Mouse (Mus musculus): ENCODE results near the gene Gm11938. TPM values are rescaled to one million over a fixed set of nuclear protein-coding genes. Genes with fewer than 3 reads are reported as not detected.

The Gm11938 gene
- total RNA-seq, 1 experiment = not detected

DNA sequence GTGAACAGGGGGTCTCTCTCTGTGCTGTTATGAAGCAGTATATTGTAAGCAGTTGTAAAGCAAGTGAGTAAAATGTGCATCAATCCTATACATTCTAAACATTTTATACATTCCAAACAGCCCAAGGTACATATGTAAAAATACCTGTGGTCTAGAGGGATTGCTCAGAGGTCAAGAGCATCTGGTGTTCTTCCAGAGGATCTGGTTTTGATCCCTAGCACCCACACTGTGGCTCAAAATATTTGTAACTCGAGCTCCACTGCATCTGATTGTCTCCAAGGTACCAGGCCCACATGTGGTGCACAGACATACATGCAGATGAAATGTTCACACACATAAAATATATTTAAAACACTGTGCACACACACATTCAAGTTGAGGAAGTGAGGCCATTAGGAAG is 37.8 kb upstream of the Gm11938 start:
- no peak overlapping the region for H3K27ac ChIP-seq (ENCODE audit: insufficient read depth, low read depth, low read length, poor library complexity, severe bottlenecking)
- H3K9me3 ChIP-seq (ENCODE audit: control insufficient read depth, insufficient read depth, low read depth, low read length) = no peaks in the 10 kb centered on the region
- H3K9ac ChIP-seq (ENCODE audit: insufficient read depth, low read depth, low read length, poor library complexity, severe bottlenecking) = no peak overlapping the region
- no peak for TF ChIP-seq ZNF384 (IDR thresholded peaks at IDR 0.05; ENCODE audit: low read depth, low read length)
- no peak for TF ChIP-seq ZC3H11A (IDR thresholded peaks at IDR 0.05; ENCODE audit: borderline replicate concordance, low read depth, low read length)
- TF ChIP-seq HCFC1 (IDR thresholded peaks at IDR 0.05; ENCODE audit: borderline replicate concordance, insufficient read depth, low read length) = no peak
- TF ChIP-seq MAFK (IDR thresholded peaks at IDR 0.05; ENCODE audit: insufficient read depth, low read depth, low read length) = no peak
- no peak for TF ChIP-seq CHD2 (IDR thresholded peaks at IDR 0.05; ENCODE audit: low read depth, low read length)
- no peak overlapping the region for H3K4me3 ChIP-seq (ENCODE audit: insufficient read depth in 1 of 2, low read depth in 1 of 2, low read length in 2 of 2, poor library complexity in 1 of 2, severe bottlenecking in 1 of 2)
- H3K36me3 ChIP-seq (ENCODE audit: control insufficient read depth, insufficient read depth, low read length, poor library complexity, severe bottlenecking) = no peaks in the 10 kb centered on the region
- DNase-seq (ENCODE audit: low read depth, low spot score) = no peak
- in situ Hi-C loops (cut with MboI; ENCODE audit: low sequenced_read_pairs in 2 of 2, unreplicated experiment in 2 of 2) = no loop called here
- no peaks in the 10 kb centered on the region for H3K4me1 ChIP-seq (ENCODE audit: control insufficient read depth in 2 of 2, insufficient read depth in 2 of 2, low read length in 2 of 2, poor library complexity in 1 of 2)

DNA sequence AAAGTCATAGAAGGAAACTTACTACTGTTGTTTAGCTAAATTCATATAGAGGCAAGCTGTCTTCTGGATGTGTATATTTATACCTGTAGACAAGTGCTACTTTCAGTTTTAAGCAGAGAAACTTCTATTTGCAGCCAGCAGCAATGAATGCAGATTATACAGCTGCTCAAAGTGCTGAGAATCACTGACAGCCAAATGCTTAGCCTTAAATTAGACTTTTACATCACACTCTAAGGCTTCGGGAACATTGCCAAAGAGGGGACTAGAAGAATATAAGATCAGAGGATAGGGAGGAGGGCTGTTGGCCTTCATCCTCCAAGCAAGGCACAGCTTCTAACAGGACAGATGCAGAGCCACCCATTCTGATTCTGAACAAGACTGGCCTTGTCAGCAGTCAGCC is 34.0 kb upstream of the Gm11938 start:
- DNase-seq (ENCODE audit: low read depth, low spot score) = no peak

DNA sequence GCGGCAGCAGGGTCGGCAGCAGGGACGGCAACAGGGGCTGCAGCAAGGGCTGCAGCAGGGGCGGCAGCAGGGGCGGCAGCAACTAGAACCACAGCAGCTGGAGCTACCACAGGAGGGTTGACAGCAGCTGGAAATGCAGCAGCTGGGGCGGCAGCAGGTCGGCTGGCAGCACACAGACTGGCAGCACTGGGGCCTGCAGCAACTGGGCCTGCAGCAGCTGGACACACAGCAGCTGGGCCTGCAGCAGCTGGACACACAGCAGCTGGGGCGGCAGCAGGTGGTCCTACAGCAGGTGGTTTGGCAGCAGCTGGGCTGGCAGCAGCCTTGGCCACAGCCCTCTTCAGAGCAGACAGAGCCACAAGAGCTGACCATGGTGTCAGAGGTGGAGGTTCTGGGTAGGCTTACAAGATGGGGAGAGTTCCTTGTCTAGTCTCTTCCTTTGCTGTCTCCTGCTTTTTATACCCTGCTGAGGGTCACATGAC is 31.6 kb upstream of the Gm11938 start, which contains the start of gene Krtap4-2:
Gene Krtap4-2, minus strand, starts transcription at position 432 of the 482 bp plus-strand sequence.
- Histone ChIP-seq H3K27ac (ENCODE audit: insufficient read depth, low read depth, low read length, poor library complexity, severe bottlenecking) (no peak within 1 kb of the TSS), H3K4me1 (ENCODE audit: control insufficient read depth in 2 of 2, insufficient read depth in 2 of 2, low read length in 2 of 2, poor library complexity in 1 of 2) (no peaks in the 10 kb centered on the region), H3K9ac (ENCODE audit: insufficient read depth, low read depth, low read length, poor library complexity, severe bottlenecking) (no peak within 1 kb of the TSS), H3K9me3 (ENCODE audit: control insufficient read depth, insufficient read depth, low read depth, low read length) (no peaks in the 10 kb centered on the region), H3K4me3 (ENCODE audit: insufficient read depth in 1 of 2, low read depth in 1 of 2, low read length in 2 of 2, poor library complexity in 1 of 2, severe bottlenecking in 1 of 2) (no peak within 1 kb of the TSS), H3K36me3 (ENCODE audit: control insufficient read depth, insufficient read depth, low read length, poor library complexity, severe bottlenecking) (no peaks in the 10 kb centered on the region)
- no peak for DNase-seq (ENCODE audit: low read depth, low spot score)
- TF ChIP-seq HCFC1 (IDR thresholded peaks at IDR 0.05; ENCODE audit: borderline replicate concordance, insufficient read depth, low read length) = no peak
- TF ChIP-seq ZNF384 (IDR thresholded peaks at IDR 0.05; ENCODE audit: low read depth, low read length) = no peak
- TF ChIP-seq MAFK (IDR thresholded peaks at IDR 0.05; ENCODE audit: insufficient read depth, low read depth, low read length) = no peak
- TF ChIP-seq CHD2 (IDR thresholded peaks at IDR 0.05; ENCODE audit: low read depth, low read length) = no peak
- TF ChIP-seq ZC3H11A (IDR thresholded peaks at IDR 0.05; ENCODE audit: borderline replicate concordance, low read depth, low read length) = no peak
- in situ Hi-C loops (cut with MboI; ENCODE audit: low sequenced_read_pairs in 2 of 2, unreplicated experiment in 2 of 2) = no loop called here

More for the DNA sequence above, 34.0 kb upstream of the Gm11938 start:
- in situ Hi-C loops (cut with MboI; ENCODE audit: low sequenced_read_pairs in 2 of 2, unreplicated experiment in 2 of 2) = no loop called here
- no peak overlapping the region for H3K27ac ChIP-seq (ENCODE audit: insufficient read depth, low read depth, low read length, poor library complexity, severe bottlenecking)
- no peaks in the 10 kb centered on the region for H3K9me3 ChIP-seq (ENCODE audit: control insufficient read depth, insufficient read depth, low read depth, low read length)
- no peaks in the 10 kb centered on the region for H3K36me3 ChIP-seq (ENCODE audit: control insufficient read depth, insufficient read depth, low read length, poor library complexity, severe bottlenecking)
- TF ChIP-seq HCFC1 (IDR thresholded peaks at IDR 0.05; ENCODE audit: borderline replicate concordance, insufficient read depth, low read length) = no peak
- no peak for TF ChIP-seq ZC3H11A (IDR thresholded peaks at IDR 0.05; ENCODE audit: borderline replicate concordance, low read depth, low read length)
- TF ChIP-seq ZNF384 (IDR thresholded peaks at IDR 0.05; ENCODE audit: low read depth, low read length) = no peak
- no peak for TF ChIP-seq MAFK (IDR thresholded peaks at IDR 0.05; ENCODE audit: insufficient read depth, low read depth, low read length)
- no peak for TF ChIP-seq CHD2 (IDR thresholded peaks at IDR 0.05; ENCODE audit: low read depth, low read length)
- no peaks in the 10 kb centered on the region for H3K4me1 ChIP-seq (ENCODE audit: control insufficient read depth in 2 of 2, insufficient read depth in 2 of 2, low read length in 2 of 2, poor library complexity in 1 of 2)
- no peak overlapping the region for H3K4me3 ChIP-seq (ENCODE audit: insufficient read depth in 1 of 2, low read depth in 1 of 2, low read length in 2 of 2, poor library complexity in 1 of 2, severe bottlenecking in 1 of 2)
- H3K9ac ChIP-seq (ENCODE audit: insufficient read depth, low read depth, low read length, poor library complexity, severe bottlenecking) = no peak overlapping the region

GRCm38 (mm10) chr11:99633293-99633692 is 30.2 kb upstream of the Gm11938 start:
- no peak overlapping the region for H3K4me3 ChIP-seq (ENCODE audit: insufficient read depth in 1 of 2, low read depth in 1 of 2, low read length in 2 of 2, poor library complexity in 1 of 2, severe bottlenecking in 1 of 2)
- H3K27ac ChIP-seq (ENCODE audit: insufficient read depth, low read depth, low read length, poor library complexity, severe bottlenecking) = no peak overlapping the region
- no peaks in the 10 kb centered on the region for H3K9me3 ChIP-seq (ENCODE audit: control insufficient read depth, insufficient read depth, low read depth, low read length)
- H3K36me3 ChIP-seq (ENCODE audit: control insufficient read depth, insufficient read depth, low read length, poor library complexity, severe bottlenecking) = no peaks in the 10 kb centered on the region
- H3K4me1 ChIP-seq (ENCODE audit: control insufficient read depth in 2 of 2, insufficient read depth in 2 of 2, low read length in 2 of 2, poor library complexity in 1 of 2) = no peaks in the 10 kb centered on the region
- no peak for DNase-seq (ENCODE audit: low read depth, low spot score)
- no peak overlapping the region for H3K9ac ChIP-seq (ENCODE audit: insufficient read depth, low read depth, low read length, poor library complexity, severe bottlenecking)
- TF ChIP-seq ZNF384 (IDR thresholded peaks at IDR 0.05; ENCODE audit: low read depth, low read length) (no peak), MAFK (IDR thresholded peaks at IDR 0.05; ENCODE audit: insufficient read depth, low read depth, low read length) (no peak), HCFC1 (IDR thresholded peaks at IDR 0.05; ENCODE audit: borderline replicate concordance, insufficient read depth, low read length) (no peak), ZC3H11A (IDR thresholded peaks at IDR 0.05; ENCODE audit: borderline replicate concordance, low read depth, low read length) (no peak), CHD2 (IDR thresholded peaks at IDR 0.05; ENCODE audit: low read depth, low read length) (no peak)
- in situ Hi-C loops (cut with MboI; ENCODE audit: low sequenced_read_pairs in 2 of 2, unreplicated experiment in 2 of 2) = no loop called here

GRCm38 (mm10) chr11:99630890-99631289 is 27.8 kb upstream of the Gm11938 start:
- Histone ChIP-seq H3K4me3 (ENCODE audit: insufficient read depth in 1 of 2, low read depth in 1 of 2, low read length in 2 of 2, poor library complexity in 1 of 2, severe bottlenecking in 1 of 2) (no peak overlapping the region), H3K36me3 (ENCODE audit: control insufficient read depth, insufficient read depth, low read length, poor library complexity, severe bottlenecking) (no peaks in the 10 kb centered on the region), H3K4me1 (ENCODE audit: control insufficient read depth in 2 of 2, insufficient read depth in 2 of 2, low read length in 2 of 2, poor library complexity in 1 of 2) (no peaks in the 10 kb centered on the region), H3K9me3 (ENCODE audit: control insufficient read depth, insufficient read depth, low read depth, low read length) (no peaks in the 10 kb centered on the region), H3K27ac (ENCODE audit: insufficient read depth, low read depth, low read length, poor library complexity, severe bottlenecking) (no peak overlapping the region), H3K9ac (ENCODE audit: insufficient read depth, low read depth, low read length, poor library complexity, severe bottlenecking) (no peak overlapping the region)
- DNase-seq (ENCODE audit: low read depth, low spot score) = no peak
- in situ Hi-C loops (cut with MboI; ENCODE audit: low sequenced_read_pairs in 2 of 2, unreplicated experiment in 2 of 2) = no loop called here
- TF ChIP-seq HCFC1 (IDR thresholded peaks at IDR 0.05; ENCODE audit: borderline replicate concordance, insufficient read depth, low read length) = no peak
- no peak for TF ChIP-seq ZNF384 (IDR thresholded peaks at IDR 0.05; ENCODE audit: low read depth, low read length)
- TF ChIP-seq ZC3H11A (IDR thresholded peaks at IDR 0.05; ENCODE audit: borderline replicate concordance, low read depth, low read length) = no peak
- no peak for TF ChIP-seq MAFK (IDR thresholded peaks at IDR 0.05; ENCODE audit: insufficient read depth, low read depth, low read length)
- TF ChIP-seq CHD2 (IDR thresholded peaks at IDR 0.05; ENCODE audit: low read depth, low read length) = no peak
